Mouse (Mus musculus): ENCODE measurements around the gene Glyctk.

Glyctk gene

GRCm38 (mm10) chr9:106158037-106158491 lies at the start of gene Glyctk:
TSS of gene Glyctk (minus strand) at chr9:106158138.
- DNase-seq (ENCODE audit: low spot score in 2 of 2): no peak

GRCm38 (mm10) chr9:106206515-106206914 lies 48.6 kb upstream of the Glyctk start:
- no peak for DNase-seq (ENCODE audit: low spot score in 2 of 2)

- no peak for DNase-seq (ENCODE audit: low spot score in 2 of 2)
These were observed 47.9 kb upstream of the Glyctk start for GRCm38 (mm10) chr9:106205713-106206290.

GRCm38 (mm10) chr9:106203990-106204851 lies 46.3 kb upstream of the Glyctk start:
- no peak for DNase-seq (ENCODE audit: low spot score in 2 of 2)

GRCm38 (mm10) chr9:106202819-106203636 lies 45.1 kb upstream of the Glyctk start, which contains the start of gene Twf2:
TSS of gene Twf2 (plus strand) at chr9:106203108.
- peak; percentile 70 to 81 for DNase-seq (ENCODE audit: low spot score in 2 of 2)

DNA sequence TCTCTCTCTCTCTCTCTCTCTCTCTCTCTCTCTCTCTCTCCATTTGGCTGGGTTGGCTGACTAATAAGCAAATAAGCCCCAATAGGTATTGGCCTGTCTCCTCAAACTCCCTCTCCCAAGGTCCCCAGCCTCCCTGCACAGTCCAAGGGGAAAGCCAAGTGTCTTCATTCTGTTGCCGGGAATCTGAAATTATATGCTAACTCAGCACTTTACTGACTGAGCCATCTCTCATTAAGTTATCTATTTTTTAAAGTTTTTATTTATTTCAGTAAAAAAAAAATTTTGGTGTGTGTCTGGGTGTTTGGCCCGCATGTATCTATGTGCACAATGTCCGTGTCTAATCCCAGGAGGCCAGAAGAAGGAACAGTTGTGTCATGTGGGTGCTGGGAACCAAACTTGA lies 44.0 kb upstream of the Glyctk start:
- DNase-seq (ENCODE audit: low spot score in 2 of 2): no peak

- DNase-seq (ENCODE audit: low spot score in 2 of 2): no peak
These were observed 41.8 kb upstream of the Glyctk start, which contains the start of gene Ppm1m for GRCm38 (mm10) chr9:106199535-106200272. TSS of gene Ppm1m (minus strand) at chr9:106199746.

GRCm38 (mm10) chr9:106198962-106199458 lies 41.1 kb upstream of the Glyctk start:
- DNase-seq (ENCODE audit: low spot score in 2 of 2): no peak

DNA sequence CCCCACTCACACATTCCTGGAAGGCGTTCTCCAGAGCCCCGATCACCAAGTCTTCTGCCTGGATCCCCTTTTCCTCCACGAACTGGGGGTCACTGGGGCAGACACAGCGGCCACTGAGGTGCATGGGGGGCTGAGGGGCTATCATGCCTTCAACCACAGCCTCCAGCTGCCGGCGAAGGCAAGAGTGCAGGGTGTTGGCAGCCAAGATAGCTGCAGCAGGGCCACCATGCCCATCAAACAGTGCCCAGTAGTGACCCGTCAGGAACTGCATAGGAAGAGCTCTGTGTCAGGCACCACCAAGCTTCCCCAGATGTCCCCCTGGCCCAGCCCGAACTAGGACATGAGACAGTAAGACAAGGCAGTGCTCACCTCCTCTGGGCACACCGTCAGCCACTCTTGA lies 39.8 kb upstream of the Glyctk start:
- DNase-seq (ENCODE audit: low spot score in 2 of 2): no peak

DNA sequence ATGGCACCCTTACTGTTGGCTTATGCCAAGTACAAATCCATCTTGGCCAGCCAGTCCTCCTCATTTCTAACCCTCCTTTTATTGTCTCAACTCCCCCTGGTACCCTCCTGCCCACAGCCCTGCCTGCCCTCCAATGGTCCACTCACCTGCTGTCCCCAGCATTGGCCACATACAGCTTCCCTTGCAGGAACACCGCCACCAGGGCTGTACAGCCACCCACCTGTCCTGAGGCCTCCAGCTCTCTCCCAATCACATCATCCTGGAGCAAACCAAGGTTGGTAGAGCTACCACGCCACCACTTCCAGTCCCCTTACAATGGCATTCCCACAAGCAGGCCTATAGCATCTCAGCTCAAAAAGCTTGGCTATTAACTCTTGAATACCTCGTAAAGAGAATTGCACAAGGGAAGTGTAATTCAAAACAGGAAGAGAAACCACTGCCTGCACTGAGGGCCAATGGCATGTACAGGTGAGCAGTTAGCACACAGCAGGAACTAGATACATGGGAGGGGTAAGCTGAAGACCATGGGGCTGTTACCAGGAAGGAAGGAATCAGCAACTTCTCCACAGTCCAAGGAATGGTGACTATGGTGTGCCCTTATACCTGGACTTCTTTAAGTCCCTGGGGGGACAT lies 39.3 kb upstream of the Glyctk start:
- DNase-seq (ENCODE audit: low spot score in 2 of 2): no peak

DNA sequence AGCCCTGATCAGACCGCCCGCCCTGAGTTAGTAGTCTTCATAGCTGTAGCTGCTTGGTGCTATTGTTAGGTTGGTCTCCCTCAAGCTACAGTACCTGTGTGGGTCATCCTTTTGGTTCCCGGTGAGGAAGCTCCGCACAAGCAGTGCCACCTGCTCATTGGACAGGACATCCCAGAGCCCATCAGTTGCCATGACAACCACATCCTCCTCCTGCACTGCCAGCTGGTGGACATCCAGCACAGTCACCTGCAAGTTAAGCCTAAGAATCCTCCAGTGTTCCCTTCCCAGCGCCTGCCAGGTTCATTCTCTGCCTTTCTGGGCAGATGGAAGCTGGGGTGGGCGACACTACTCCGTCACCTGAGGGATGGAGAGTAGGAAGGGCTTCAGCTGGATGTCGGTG lies 37.8 kb upstream of the Glyctk start:
- DNase-seq (ENCODE audit: low spot score in 2 of 2): no peak

GRCm38 (mm10) chr9:106193930-106194807 lies 36.2 kb upstream of the Glyctk start:
- no peak for DNase-seq (ENCODE audit: low spot score in 2 of 2)

DNA sequence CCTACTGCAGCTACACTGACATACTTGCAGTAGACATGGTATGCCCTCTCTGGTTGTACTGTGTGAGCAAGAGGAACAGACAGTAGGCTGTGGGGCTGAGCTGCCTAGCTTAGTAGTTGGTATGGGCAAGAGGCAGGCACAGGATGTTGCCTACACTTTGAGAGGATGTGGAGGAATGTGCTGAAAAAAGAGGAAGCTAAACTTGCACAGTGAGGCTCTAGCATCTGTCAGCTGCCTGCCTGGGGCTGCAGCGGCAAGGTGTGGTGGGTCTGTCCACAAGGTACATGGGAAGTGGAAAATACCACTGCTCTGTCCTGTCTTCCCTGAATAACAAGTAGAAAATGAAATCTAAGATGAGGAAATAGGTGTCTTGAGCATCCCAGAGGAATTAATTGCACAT lies 35.1 kb upstream of the Glyctk start:
- DNase-seq (ENCODE audit: low spot score in 2 of 2): no peak

DNA sequence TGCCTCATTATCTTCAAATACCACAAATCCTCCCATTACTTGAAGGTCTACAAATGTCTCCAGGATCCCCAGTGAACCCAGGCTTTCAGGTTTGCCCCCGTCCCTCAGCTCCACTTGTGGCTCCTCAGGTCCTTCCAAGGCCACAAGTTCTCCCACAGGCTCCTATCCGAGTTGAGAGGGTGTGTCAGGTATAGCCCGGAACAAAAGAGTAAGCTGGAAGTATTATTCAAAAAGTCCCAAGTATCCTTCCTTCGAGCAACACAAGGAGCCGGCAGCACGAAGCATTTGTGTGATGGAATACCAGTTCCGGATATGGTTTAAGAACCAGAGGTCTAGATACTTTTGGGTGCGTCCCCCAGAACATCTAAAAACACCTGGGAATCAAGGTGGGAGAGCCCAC lies 34.1 kb upstream of the Glyctk start:
- no peak for DNase-seq (ENCODE audit: low spot score in 2 of 2)

GRCm38 (mm10) chr9:106191355-106191754 lies 33.4 kb upstream of the Glyctk start:
- no peak for DNase-seq (ENCODE audit: low spot score in 2 of 2)

DNA sequence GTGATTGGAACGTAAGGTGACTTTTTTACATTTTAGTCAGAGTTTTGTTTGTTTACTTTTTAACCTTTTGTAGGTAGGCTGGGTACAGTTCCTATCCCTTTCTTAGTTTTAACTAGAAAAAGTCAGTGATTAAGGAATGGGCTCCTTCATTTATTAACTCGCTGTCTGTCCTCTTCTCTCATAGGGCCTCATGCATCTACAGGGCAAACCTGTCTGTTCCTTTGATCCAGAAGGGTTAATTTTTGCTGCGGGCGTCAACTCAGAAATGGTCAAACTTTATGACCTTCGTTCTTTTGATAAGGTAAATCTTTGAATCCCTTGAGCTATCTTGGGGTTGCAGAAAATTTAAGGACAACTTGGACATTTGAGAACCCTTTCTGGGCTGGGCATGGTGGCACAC lies 26.1 kb upstream of the Glyctk start:
- no peak for DNase-seq (ENCODE audit: low spot score in 2 of 2)

DNA sequence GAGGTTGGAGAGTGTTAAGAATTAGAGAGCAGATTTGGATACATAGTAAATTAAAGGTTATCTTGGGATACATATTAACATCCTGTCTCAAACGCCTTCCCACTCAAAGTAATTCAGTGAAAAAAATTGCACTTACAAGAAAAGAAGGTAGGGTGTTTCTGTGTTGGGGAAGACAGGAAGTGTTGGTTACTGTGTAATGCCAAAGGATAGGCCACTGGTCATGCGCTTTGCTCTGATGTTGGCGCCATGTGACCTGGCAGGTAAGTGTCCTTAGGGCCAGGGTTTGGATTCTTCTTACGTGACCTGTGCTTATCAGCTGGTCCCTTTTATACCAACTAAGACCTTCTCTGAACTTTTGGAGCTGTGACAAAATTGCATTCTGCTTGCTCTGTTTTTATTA lies 24.2 kb upstream of the Glyctk start:
- DNase-seq (ENCODE audit: low spot score in 2 of 2): no peak

DNA sequence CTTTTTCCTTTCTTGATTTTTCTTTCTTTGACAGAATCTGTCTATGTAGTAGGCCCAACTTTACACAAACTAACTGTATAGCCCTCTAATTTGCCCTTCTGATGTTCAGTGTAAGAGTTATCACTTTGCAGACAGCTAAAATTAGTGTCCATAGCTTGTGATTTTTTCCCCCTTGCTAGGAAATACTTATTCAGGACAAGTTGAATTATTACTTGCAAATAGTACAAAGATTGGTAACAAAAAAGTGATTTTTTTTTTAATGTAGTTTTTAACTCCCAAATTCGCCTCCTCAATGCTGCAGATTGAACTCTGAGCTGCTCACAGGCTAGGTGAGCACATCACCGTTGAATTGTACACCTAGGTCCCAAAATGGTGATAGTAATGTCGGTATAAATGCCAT lies 22.0 kb upstream of the Glyctk start:
- DNase-seq (ENCODE audit: low spot score in 2 of 2): no peak

- DNase-seq (ENCODE audit: low spot score in 2 of 2): no peak
These were observed 21.5 kb upstream of the Glyctk start for GRCm38 (mm10) chr9:106179454-106179853.

DNA sequence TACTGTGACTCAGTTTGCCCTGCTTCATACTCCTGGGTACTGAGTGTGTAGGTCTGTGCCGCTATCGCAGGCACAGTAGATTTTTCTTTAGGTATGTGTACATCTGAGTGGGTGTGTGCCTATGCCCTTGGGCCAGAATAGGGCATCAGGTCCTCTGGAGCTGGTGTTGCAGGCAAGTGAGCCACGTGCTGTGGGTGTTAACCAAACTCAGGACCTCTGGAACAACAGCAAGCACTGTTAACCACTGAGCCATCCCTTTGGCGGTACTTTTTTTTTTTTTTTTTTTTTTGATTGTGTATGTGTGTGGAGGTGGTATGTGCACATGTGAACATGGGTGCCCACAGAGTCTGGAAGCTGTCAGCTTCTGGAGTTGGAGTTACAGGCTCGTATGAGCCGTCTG lies 19.9 kb upstream of the Glyctk start:
- no peak for DNase-seq (ENCODE audit: low spot score in 2 of 2)

All from frontal cortex, postnatal 25 days (tissue).